Mouse (Mus musculus) limb, embryonic 14.5 days (tissue): ENCODE results near the gene Lifr. TPM values are rescaled to one million over a fixed set of nuclear protein-coding genes. Genes with fewer than 3 reads are reported as not detected.

Experiments used
- ATAC-seq: fragments of 200-750 bp; cut with Nextera tagmentation; 2 replicates; pipeline ENCODE4 v1.8.0; 2017; ENCODE audit warnings: low read depth, moderate number of reproducible peaks, moderate TSS enrichment; ENCODE audit not compliant: low FRiP score
- DNase-seq: peaks from one replicate; pipeline ENCODE4 v3.0.0-alpha.2; 2015; ENCODE audit warnings: low spot score
- H3K27ac ChIP-seq: fragments of 300-500 bp; sonication (generic); replicated peaks from 2 replicates; pipeline ENCODE4 v1.5.1; 2014; ENCODE audit warnings: low read depth, mild to moderate bottlenecking, low read length, moderate library complexity, mixed read lengths
- H3K27me3 ChIP-seq: fragments of 300-500 bp; sonication (generic); 2 replicates; pipeline ENCODE4 v1.6.1; 2014; ENCODE audit warnings: low read length, mixed read lengths; ENCODE audit not compliant: control insufficient read depth, insufficient read depth
- H3K36me3 ChIP-seq: fragments of 300-500 bp; sonication (generic); 2 replicates; pipeline ENCODE4 v1.6.1; 2014; ENCODE audit warnings: mild to moderate bottlenecking, low read length, moderate library complexity, mixed read lengths; ENCODE audit not compliant: control insufficient read depth, insufficient read depth
- H3K4me1 ChIP-seq: fragments of 300-500 bp; sonication (generic); 2 replicates; pipeline ENCODE4 v1.6.1; 2014; ENCODE audit warnings: antibody characterized with exemption, low read length, mixed read lengths; ENCODE audit not compliant: control insufficient read depth, insufficient read depth
- H3K4me2 ChIP-seq: fragments of 300-500 bp; sonication (generic); replicated peaks from 2 replicates; pipeline ENCODE4 v1.6.1; 2014; ENCODE audit warnings: low read depth, mild to moderate bottlenecking, low read length, moderate library complexity; ENCODE audit not compliant: severe bottlenecking
- H3K4me3 ChIP-seq: fragments of 300-500 bp; sonication (generic); replicated peaks from 2 replicates; pipeline ENCODE4 v1.5.1; 2014; ENCODE audit warnings: low read length
- H3K9ac ChIP-seq: fragments of 300-500 bp; sonication (generic); 2 replicates; pipeline ENCODE4 v1.6.1; 2014; ENCODE audit warnings: mild to moderate bottlenecking, low read depth, low read length, moderate library complexity; ENCODE audit not compliant: severe bottlenecking
- H3K9me3 ChIP-seq: fragments of 300-500 bp; sonication (generic); 2 replicates; pipeline ENCODE4 v1.6.1; 2016; ENCODE audit warnings: low read length; ENCODE audit not compliant: control insufficient read depth
- POLR2A ChIP-seq: fragments of 200-500 bp; IDR thresholded peaks from 2 replicates; pipeline ENCODE4 v1.8.0; 2012; ENCODE audit warnings: inconsistent platforms, mild to moderate bottlenecking, moderate library complexity, borderline replicate concordance; ENCODE audit not compliant: insufficient read depth, insufficient read length; ENCODE audit errors: extremely low read depth
- WGBS: fragments of 180-500 bp; shearing (Covaris S2); extraction: QIAGEN DNeasy Blood & Tissue Kit; methylation state at CpG from one replicate; pipeline ENCODE4 v1.1.7; 2014; 5-methylcytosine and 5-hydroxymethylcytosine counted together
- polyA plus RNA-seq, 2 experiments: library from polyadenylated mRNA; depleted of rRNA in 1 of 2; stranded (reverse) in 1 of 2; unstranded in 1 of 2; fragments of >200 nt; fragmentation: Nextera tagmentation in 1 of 2; extraction: Ambion mirVana in 1 of 2; gene quantifications; 2 replicates each; pipeline versions ENCODE4 v1.2.1 to v1.2.3; 2012 to 2014

Gene Lifr
- polyA plus RNA-seq, 2 experiments: 15.7 to 25.2 TPM

DNA sequence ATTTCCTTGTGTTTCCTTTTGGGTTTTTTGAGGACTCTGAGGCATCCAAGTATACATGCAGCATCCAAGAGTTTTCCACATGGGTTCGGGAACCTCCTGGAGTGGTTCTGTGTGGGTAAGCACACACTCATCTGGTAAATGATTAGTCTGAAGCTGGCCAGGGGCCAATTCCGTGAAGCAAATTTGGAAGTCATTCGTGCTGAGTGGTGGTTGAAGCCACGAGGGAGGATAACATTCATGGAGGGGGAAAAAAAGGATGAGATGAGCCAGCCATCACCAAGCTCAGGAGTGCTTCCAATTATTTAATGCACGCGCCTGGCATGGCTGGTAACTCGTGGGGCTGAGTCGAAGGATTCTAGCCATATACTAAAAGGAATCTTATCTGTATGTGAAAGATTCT, 56.1 kb downstream of the Lifr start:
- Histone ChIP-seq H3K9ac (no peak overlapping the region), H3K27me3 (no peaks in the 10 kb centered on the region), H3K27ac (no peak overlapping the region), H3K36me3 (no peaks in the 10 kb centered on the region), H3K4me2 (no peak overlapping the region), H3K9me3 (no peaks in the 10 kb centered on the region), H3K4me3 (no peak overlapping the region), H3K4me1 (peaks cover 16% of the 10 kb centered on the region)
- DNase-seq: no peak
- WGBS: 65% methylated on average over 8 of the region's 8 CpGs
- ATAC-seq: no peak
- no peak for TF ChIP-seq POLR2A

DNA sequence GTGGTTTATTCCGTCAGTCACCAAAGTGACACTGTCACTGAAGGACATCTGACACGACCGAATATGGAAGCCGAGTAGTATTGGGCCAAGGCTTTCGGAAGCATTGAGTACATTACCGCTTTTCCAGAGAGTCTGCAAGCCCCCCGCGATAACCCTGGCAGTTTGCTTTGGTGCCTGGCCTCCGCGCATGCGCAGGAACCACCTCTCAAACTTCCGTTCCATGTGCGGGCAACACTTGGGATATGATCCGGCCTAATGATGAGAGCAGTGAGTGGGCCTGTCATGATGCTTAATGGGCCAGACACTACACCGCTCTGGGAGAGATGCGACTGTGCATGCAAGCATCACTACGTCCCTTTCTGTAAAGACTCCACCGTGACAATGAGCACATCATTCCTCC, 59.4 kb downstream of the Lifr start:
- Histone ChIP-seq H3K4me1 (peaks cover 9% of the 10 kb centered on the region), H3K27me3 (no peaks in the 10 kb centered on the region), H3K36me3 (no peaks in the 10 kb centered on the region), H3K9me3 (no peaks in the 10 kb centered on the region), H3K4me3 (no peak overlapping the region), H3K9ac (no peak overlapping the region), H3K27ac (no peak overlapping the region), H3K4me2 (no peak overlapping the region)
- DNase-seq (no peak), ATAC-seq (no peak)
- TF ChIP-seq POLR2A: no peak
- WGBS: 95% methylated on average over 18 of the region's 18 CpGs

DNA sequence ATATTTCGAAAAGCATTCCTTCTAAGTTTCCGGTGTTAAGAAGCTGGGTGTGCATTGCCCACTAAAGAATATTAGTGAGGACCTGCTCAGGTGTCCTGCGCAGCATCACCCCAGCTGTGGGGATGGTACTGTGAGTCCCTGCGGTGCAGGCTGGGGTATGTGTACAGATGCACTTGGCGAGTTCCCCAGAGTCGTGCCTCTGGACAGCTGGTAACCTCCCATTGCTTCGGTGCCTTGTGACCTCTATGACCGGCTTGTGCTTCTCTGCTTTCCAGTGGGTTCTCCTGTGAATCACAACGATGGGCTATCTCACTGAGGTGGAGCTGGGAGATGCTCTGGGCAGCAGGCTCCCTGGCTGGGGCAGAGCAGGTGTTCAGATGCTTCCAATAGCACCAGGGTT, 60.2 kb downstream of the Lifr start:
- DNase-seq (no peak), ATAC-seq (no peak)
- Histone ChIP-seq H3K4me1 (peaks cover 8% of the 10 kb centered on the region; the same call in 1 of the 2 replicates), H3K9ac (no peak overlapping the region), H3K36me3 (no peaks in the 10 kb centered on the region), H3K4me3 (no peak overlapping the region), H3K27me3 (no peaks in the 10 kb centered on the region), H3K4me2 (no peak overlapping the region), H3K9me3 (no peaks in the 10 kb centered on the region), H3K27ac (no peak overlapping the region)
- no peak for TF ChIP-seq POLR2A
- WGBS: 90% methylated on average over 9 of the region's 9 CpGs

DNA sequence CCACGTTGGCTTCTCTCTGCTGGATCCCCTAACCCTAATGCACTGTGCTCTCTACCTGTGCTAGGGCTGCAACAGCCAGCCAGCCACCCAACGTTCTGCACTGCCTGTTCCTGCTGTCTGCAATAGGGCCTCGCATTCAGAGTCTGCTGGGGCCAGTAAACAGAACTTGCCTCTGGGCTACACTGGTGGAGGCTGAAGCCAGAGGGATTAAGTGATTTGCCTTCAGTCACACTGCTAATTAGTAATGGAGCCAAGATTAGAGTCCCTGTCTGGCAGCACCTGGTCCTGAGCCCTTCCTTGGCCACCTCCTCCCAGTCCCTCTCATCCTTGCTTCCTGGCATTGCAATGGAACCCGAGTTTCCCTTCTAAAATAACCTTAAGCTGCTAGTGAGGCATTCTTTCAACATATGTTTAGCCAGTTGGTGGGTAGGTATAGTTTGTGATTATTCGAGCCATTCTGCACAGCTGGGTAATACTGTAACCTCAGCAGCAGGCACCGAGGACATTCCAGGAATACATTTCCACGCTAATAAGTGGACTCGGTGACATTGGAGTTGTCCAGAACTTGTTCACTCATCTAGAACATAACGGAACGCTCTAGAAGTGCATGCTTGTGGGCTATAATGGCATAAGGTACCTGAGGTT, 61.8 kb downstream of the Lifr start:
- ATAC-seq (peak; percentile 75), DNase-seq (peak; percentile 27)
- no peaks in the 10 kb centered on the region for H3K4me1 ChIP-seq
- no peaks in the 10 kb centered on the region for H3K36me3 ChIP-seq
- WGBS: 70% methylated on average over 10 of the region's 10 CpGs
- H3K9ac ChIP-seq: no peak overlapping the region
- H3K27me3 ChIP-seq: no peaks in the 10 kb centered on the region
- no peak overlapping the region for H3K4me2 ChIP-seq
- no peaks in the 10 kb centered on the region for H3K9me3 ChIP-seq
- TF ChIP-seq POLR2A: no peak
- H3K4me3 ChIP-seq: no peak overlapping the region
- H3K27ac ChIP-seq: no peak overlapping the region

DNA sequence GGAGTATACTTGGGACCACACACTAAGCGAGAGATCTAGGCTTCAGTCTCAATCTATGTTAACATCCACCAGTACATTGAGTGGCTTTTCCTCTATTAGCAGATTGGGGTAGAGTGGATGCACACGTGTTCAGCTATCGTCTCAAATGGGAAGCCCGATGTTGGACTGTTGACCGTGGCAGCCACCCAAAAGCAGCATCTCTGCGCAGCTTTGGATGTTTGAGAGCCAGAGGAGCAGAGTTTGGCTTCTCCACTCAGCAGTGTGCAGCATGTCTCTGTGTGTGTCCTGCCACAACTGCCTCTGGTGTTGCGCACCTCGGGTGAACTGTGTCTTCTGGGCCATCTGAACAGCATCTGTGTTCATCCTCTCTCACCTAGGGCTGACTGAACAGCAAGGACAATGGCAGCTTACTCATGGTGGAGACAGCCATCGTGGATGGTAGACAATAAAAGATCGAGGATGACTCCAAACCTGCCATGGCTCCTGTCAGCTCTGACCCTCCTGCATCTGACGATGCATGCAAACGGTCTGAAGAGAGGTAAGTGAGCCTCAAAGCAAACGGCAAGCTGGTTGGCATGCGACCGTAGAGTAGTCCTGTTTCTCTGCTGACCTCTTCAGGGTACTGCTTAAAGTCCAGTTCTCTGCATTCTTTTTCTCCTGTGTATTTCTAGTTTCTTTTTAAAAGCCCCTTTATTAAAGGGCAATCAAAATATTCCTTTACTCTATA, 63.8 kb downstream of the Lifr start:
- no peak for DNase-seq
- no peak for TF ChIP-seq POLR2A

DNA sequence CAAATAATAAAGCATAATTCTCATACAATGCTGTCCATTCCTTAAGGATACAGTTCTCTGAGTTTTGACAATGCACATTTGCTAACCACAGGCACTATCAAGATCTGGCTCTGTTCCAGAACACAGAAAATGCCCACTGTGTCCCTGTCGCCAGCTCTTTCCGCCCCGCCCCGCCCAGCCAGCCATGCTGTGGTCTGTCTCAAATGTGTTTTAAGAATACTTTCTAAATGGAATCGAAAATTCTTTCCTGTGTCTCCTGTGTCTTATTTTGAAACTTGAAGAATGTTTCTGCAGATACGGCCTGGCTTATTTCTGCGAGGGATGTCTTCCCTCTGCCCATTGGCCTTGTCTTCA, 64.3 kb downstream of the Lifr start:
- ATAC-seq (no peak), DNase-seq (no peak)
- no peaks in the 10 kb centered on the region for H3K27me3 ChIP-seq
- no peak overlapping the region for H3K4me3 ChIP-seq
- 85% methylated on average over 7 of the region's 7 CpGs for WGBS
- H3K4me1 ChIP-seq: no peaks in the 10 kb centered on the region
- no peak overlapping the region for H3K27ac ChIP-seq
- no peak overlapping the region for H3K4me2 ChIP-seq
- TF ChIP-seq POLR2A: no peak
- peaks cover 10% of the 10 kb centered on the region for H3K36me3 ChIP-seq
- H3K9me3 ChIP-seq: no peaks in the 10 kb centered on the region
- H3K9ac ChIP-seq: no peak overlapping the region

More for the DNA sequence above, 63.8 kb downstream of the Lifr start:
- H3K9me3 ChIP-seq: no peaks in the 10 kb centered on the region
- H3K27me3 ChIP-seq: no peaks in the 10 kb centered on the region
- H3K4me1 ChIP-seq: no peaks in the 10 kb centered on the region
- ATAC-seq: no peak
- 86% methylated on average over 15 of the region's 15 CpGs for WGBS
- no peak overlapping the region for H3K9ac ChIP-seq
- H3K36me3 ChIP-seq: peaks cover 6% of the 10 kb centered on the region
- no peak overlapping the region for H3K4me2 ChIP-seq
- H3K27ac ChIP-seq: no peak overlapping the region
- no peak overlapping the region for H3K4me3 ChIP-seq
